Mouse (Mus musculus): ENCODE data around the gene Cstad. TPM values are rescaled to one million over a fixed set of nuclear protein-coding genes. Genes with fewer than 3 reads are reported as not detected.
A peak's percentile ranks its signal among the peaks of the same experiment; 100 is the strongest.

Gene Cstad
- polyA plus RNA-seq, 1 experiment from 2014 or later = 1.6 TPM

- H3K27ac ChIP-seq = no peak overlapping the region
- WGBS = 72% methylated on average over 6 of the region's 6 CpGs
- ATAC-seq (ENCODE audit: low FRiP score) (no peak), DNase-seq (ENCODE audit: low spot score) (no peak)
- no peaks in the 10 kb centered on the region for H3K36me3 ChIP-seq (replicated peaks; ENCODE audit: control insufficient read depth, insufficient read depth)
- H3K4me1 ChIP-seq (replicated peaks; ENCODE audit: control insufficient read depth, insufficient read depth, low read length) = peaks cover 15% of the 10 kb centered on the region
- H3K9ac ChIP-seq = no peak overlapping the region
- H3K4me3 ChIP-seq (replicated peaks; ENCODE audit: low read length) = no peak overlapping the region
- H3K4me2 ChIP-seq (replicated peaks) = no peak overlapping the region
- H3K9me3 ChIP-seq (ENCODE audit: control insufficient read depth, low read length) = no peaks in the 10 kb centered on the region
- H3K27me3 ChIP-seq (ENCODE audit: control insufficient read depth, insufficient read depth, low read length) = no peaks in the 10 kb centered on the region
These were observed 21.6 kb downstream of the Cstad start for GRCm38 (mm10) chr2:30616464-30616863.

- ATAC-seq (ENCODE audit: low FRiP score) = no peak
- Histone ChIP-seq H3K36me3 (replicated peaks; ENCODE audit: control insufficient read depth, insufficient read depth) (no peaks in the 10 kb centered on the region), H3K27me3 (ENCODE audit: control insufficient read depth, insufficient read depth, low read length) (no peaks in the 10 kb centered on the region), H3K27ac (no peak overlapping the region), H3K9ac (no peak overlapping the region), H3K9me3 (ENCODE audit: control insufficient read depth, low read length) (no peaks in the 10 kb centered on the region), H3K4me3 (replicated peaks; ENCODE audit: low read length) (no peak overlapping the region), H3K4me2 (replicated peaks) (no peak overlapping the region), H3K4me1 (replicated peaks; ENCODE audit: control insufficient read depth, insufficient read depth, low read length) (peaks cover 12% of the 10 kb centered on the region)
- 66% methylated on average over 6 of the region's 6 CpGs for WGBS
- DNase-seq (ENCODE audit: low spot score) = no peak
These were observed 23.8 kb downstream of the Cstad start for GRCm38 (mm10) chr2:30618487-30619248.

- DNase-seq (ENCODE audit: low spot score) (no peak), ATAC-seq (ENCODE audit: low FRiP score) (no peak)
- H3K9ac ChIP-seq = no peak overlapping the region
- 77% methylated on average over 10 of the region's 10 CpGs for WGBS
- H3K4me3 ChIP-seq (replicated peaks; ENCODE audit: low read length) = no peak overlapping the region
- H3K4me1 ChIP-seq (replicated peaks; ENCODE audit: control insufficient read depth, insufficient read depth, low read length) = peaks cover 1% of the 10 kb centered on the region
- H3K9me3 ChIP-seq (ENCODE audit: control insufficient read depth, low read length) = no peaks in the 10 kb centered on the region
- H3K36me3 ChIP-seq (replicated peaks; ENCODE audit: control insufficient read depth, insufficient read depth) = no peaks in the 10 kb centered on the region
- H3K27me3 ChIP-seq (ENCODE audit: control insufficient read depth, insufficient read depth, low read length) = no peaks in the 10 kb centered on the region
- H3K4me2 ChIP-seq (replicated peaks) = no peak overlapping the region
- H3K27ac ChIP-seq = no peak overlapping the region
These were observed 29.0 kb downstream of the Cstad start for GRCm38 (mm10) chr2:30623873-30624272.

GRCm38 (mm10) chr2:30625296-30625826, 30.5 kb downstream of the Cstad start:
- no peaks in the 10 kb centered on the region for H3K36me3 ChIP-seq (replicated peaks; ENCODE audit: control insufficient read depth, insufficient read depth)
- no peak for ATAC-seq (ENCODE audit: low FRiP score)
- no peaks in the 10 kb centered on the region for H3K9me3 ChIP-seq (ENCODE audit: control insufficient read depth, low read length)
- DNase-seq (ENCODE audit: low spot score) = no peak
- 75% methylated on average over 6 of the region's 6 CpGs for WGBS
- H3K9ac ChIP-seq = no peak overlapping the region
- 0 out of 2 replicates have a peak overlapping the region, but pooled peaks have one; percentile 10 for H3K27ac ChIP-seq
- H3K4me2 ChIP-seq (replicated peaks) = no peak overlapping the region
- no peaks in the 10 kb centered on the region for H3K27me3 ChIP-seq (ENCODE audit: control insufficient read depth, insufficient read depth, low read length)
- H3K4me1 ChIP-seq (replicated peaks; ENCODE audit: control insufficient read depth, insufficient read depth, low read length) = peaks cover 14% of the 10 kb centered on the region
- no peak overlapping the region for H3K4me3 ChIP-seq (replicated peaks; ENCODE audit: low read length)

- Histone ChIP-seq H3K27ac (0 out of 2 replicates have a peak overlapping the region, but pooled peaks have one; percentile 10), H3K4me1 (replicated peaks; ENCODE audit: control insufficient read depth, insufficient read depth, low read length) (peaks cover 14% of the 10 kb centered on the region), H3K9me3 (ENCODE audit: control insufficient read depth, low read length) (no peaks in the 10 kb centered on the region), H3K4me2 (replicated peaks) (no peak overlapping the region), H3K9ac (no peak overlapping the region), H3K27me3 (ENCODE audit: control insufficient read depth, insufficient read depth, low read length) (no peaks in the 10 kb centered on the region), H3K4me3 (replicated peaks; ENCODE audit: low read length) (no peak overlapping the region), H3K36me3 (replicated peaks; ENCODE audit: control insufficient read depth, insufficient read depth) (no peaks in the 10 kb centered on the region)
- DNase-seq (ENCODE audit: low spot score) (no peak), ATAC-seq (ENCODE audit: low FRiP score) (no peak)
- 79% methylated on average over 17 of the region's 17 CpGs for WGBS
These were observed 31.3 kb downstream of the Cstad start for GRCm38 (mm10) chr2:30626058-30626675.

- H3K27ac ChIP-seq = no peak overlapping the region
- H3K4me1 ChIP-seq (replicated peaks; ENCODE audit: control insufficient read depth, insufficient read depth, low read length) = peaks cover 14% of the 10 kb centered on the region
- H3K9ac ChIP-seq = no peak overlapping the region
- no peak overlapping the region for H3K4me3 ChIP-seq (replicated peaks; ENCODE audit: low read length)
- H3K9me3 ChIP-seq (ENCODE audit: control insufficient read depth, low read length) = no peaks in the 10 kb centered on the region
- DNase-seq (ENCODE audit: low spot score) (no peak), ATAC-seq (ENCODE audit: low FRiP score) (no peak)
- no peak overlapping the region for H3K4me2 ChIP-seq (replicated peaks)
- no peaks in the 10 kb centered on the region for H3K27me3 ChIP-seq (ENCODE audit: control insufficient read depth, insufficient read depth, low read length)
- no peaks in the 10 kb centered on the region for H3K36me3 ChIP-seq (replicated peaks; ENCODE audit: control insufficient read depth, insufficient read depth)
- WGBS = 84% methylated on average over 3 of the region's 3 CpGs
These were observed 32.5 kb downstream of the Cstad start for GRCm38 (mm10) chr2:30627338-30627737.

- DNase-seq (ENCODE audit: low spot score) = no peak
- Histone ChIP-seq H3K36me3 (replicated peaks; ENCODE audit: control insufficient read depth, insufficient read depth) (no peaks in the 10 kb centered on the region), H3K4me1 (replicated peaks; ENCODE audit: control insufficient read depth, insufficient read depth, low read length) (peaks cover 14% of the 10 kb centered on the region), H3K4me3 (replicated peaks; ENCODE audit: low read length) (no peak overlapping the region), H3K27ac (peak overlapping the region; percentile 94), H3K4me2 (replicated peaks) (no peak overlapping the region), H3K9me3 (ENCODE audit: control insufficient read depth, low read length) (no peaks in the 10 kb centered on the region), H3K27me3 (ENCODE audit: control insufficient read depth, insufficient read depth, low read length) (no peaks in the 10 kb centered on the region), H3K9ac (no peak overlapping the region)
- no peak for ATAC-seq (ENCODE audit: low FRiP score)
- 92% methylated on average over 17 of the region's 17 CpGs for WGBS
These were observed 33.5 kb downstream of the Cstad start for GRCm38 (mm10) chr2:30628374-30628773.

GRCm38 (mm10) chr2:30629038-30629761, 34.4 kb downstream of the Cstad start:
- Histone ChIP-seq H3K4me1 (replicated peaks; ENCODE audit: control insufficient read depth, insufficient read depth, low read length) (peaks cover 14% of the 10 kb centered on the region), H3K4me2 (replicated peaks) (peak overlapping the region; percentile 11; the same call in 1 of the 2 replicates), H3K9me3 (ENCODE audit: control insufficient read depth, low read length) (no peaks in the 10 kb centered on the region), H3K36me3 (replicated peaks; ENCODE audit: control insufficient read depth, insufficient read depth) (no peaks in the 10 kb centered on the region), H3K9ac (peak overlapping the region; percentile 24; the same call in 1 of the 2 replicates), H3K27ac (peak overlapping the region; percentile 94), H3K4me3 (replicated peaks; ENCODE audit: low read length) (no peak overlapping the region), H3K27me3 (ENCODE audit: control insufficient read depth, insufficient read depth, low read length) (no peaks in the 10 kb centered on the region)
- DNase-seq (ENCODE audit: low spot score) (peak; percentile 64), ATAC-seq (ENCODE audit: low FRiP score) (peak; percentile 61; the same call in 1 of the 2 replicates)
- WGBS = 48% methylated on average over 14 of the region's 14 CpGs

- Histone ChIP-seq H3K4me1 (replicated peaks; ENCODE audit: control insufficient read depth, insufficient read depth, low read length) (peaks cover 14% of the 10 kb centered on the region), H3K4me2 (replicated peaks) (peak overlapping the region; percentile 11; the same call in 1 of the 2 replicates), H3K27ac (peak overlapping the region; percentile 94), H3K36me3 (replicated peaks; ENCODE audit: control insufficient read depth, insufficient read depth) (no peaks in the 10 kb centered on the region), H3K4me3 (replicated peaks; ENCODE audit: low read length) (no peak overlapping the region), H3K9me3 (ENCODE audit: control insufficient read depth, low read length) (no peaks in the 10 kb centered on the region), H3K27me3 (ENCODE audit: control insufficient read depth, insufficient read depth, low read length) (no peaks in the 10 kb centered on the region), H3K9ac (peak overlapping the region; percentile 24; the same call in 1 of the 2 replicates)
- 64% methylated on average over 4 of the region's 4 CpGs for WGBS
- DNase-seq (ENCODE audit: low spot score) = no peak
- ATAC-seq (ENCODE audit: low FRiP score) = no peak; the same call in 1 of the 2 replicates
These were observed 35.0 kb downstream of the Cstad start for GRCm38 (mm10) chr2:30629860-30630259.
